Mouse (Mus musculus): ENCODE measurements at regions not wholly inside any gene's neighbourhood (a gene's known extent, or its start where the extent isn't known, plus 50 kb on each side); places are given as distances from the start of the nearest gene placed in this dataset.

- no peak for DNase-seq (ENCODE audit: low read depth, low spot score)
Observed at GRCm38 (mm10) chr13:80798863-80799817, 84.0 kb upstream of the Arrdc3 start.

GRCm38 (mm10) chr13:80806172-80806571 lies 77.0 kb upstream of the Arrdc3 start:
- peak; percentile 43 for DNase-seq (ENCODE audit: low read depth, low spot score)

GRCm38 (mm10) chr13:80827037-80827471 lies 56.1 kb upstream of the Arrdc3 start:
- DNase-seq (ENCODE audit: low read depth, low spot score): no peak

Measured in A20 (cell line).